Mouse (Mus musculus) brain, adult 2 months (tissue): ENCODE data around the gene 1700003F12Rik.

Experiments used
- DNase-seq: peaks from one replicate; pipeline ENCODE4 v3.0.0; 2011; ENCODE audit warnings: low read depth, low spot score

Gene 1700003F12Rik

GRCm38 (mm10) chr2:154546711-154547110, at the start of gene 1700003F12Rik:
Gene 1700003F12Rik (plus strand): TSS chr2:154547085.
- DNase-seq, result no peak

DNA sequence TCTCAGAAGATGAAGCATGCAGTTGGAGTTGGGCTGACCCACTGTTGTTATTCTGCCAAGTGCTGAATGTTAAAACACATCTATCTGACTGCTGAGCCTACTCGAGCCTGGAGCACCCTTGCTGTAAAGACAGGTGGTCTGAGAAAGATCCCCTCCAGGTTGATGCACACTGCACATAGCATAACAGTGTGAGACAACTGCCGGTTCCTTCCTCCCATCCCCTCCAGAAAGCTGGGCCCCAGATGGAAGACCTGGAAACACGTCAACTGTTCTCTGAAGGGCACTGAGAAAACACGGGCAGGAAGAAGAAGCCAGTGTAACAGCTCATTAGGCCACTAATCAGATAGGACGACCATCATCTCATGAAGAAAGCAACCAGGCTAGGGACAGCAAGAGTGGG, 48.3 kb upstream of the 1700003F12Rik start:
- peak; percentile 80 for DNase-seq

GRCm38 (mm10) chr2:154499717-154500247, 47.1 kb upstream of the 1700003F12Rik start:
- peak; percentile 24 for DNase-seq

GRCm38 (mm10) chr2:154500758-154501157, 46.1 kb upstream of the 1700003F12Rik start:
- DNase-seq, result peak; percentile 59

- DNase-seq, result no peak
Observed at GRCm38 (mm10) chr2:154507076-154507475, 39.8 kb upstream of the 1700003F12Rik start.

- DNase-seq, result peak; percentile 91
Observed at GRCm38 (mm10) chr2:154507566-154508283, 39.2 kb upstream of the 1700003F12Rik start.

DNA sequence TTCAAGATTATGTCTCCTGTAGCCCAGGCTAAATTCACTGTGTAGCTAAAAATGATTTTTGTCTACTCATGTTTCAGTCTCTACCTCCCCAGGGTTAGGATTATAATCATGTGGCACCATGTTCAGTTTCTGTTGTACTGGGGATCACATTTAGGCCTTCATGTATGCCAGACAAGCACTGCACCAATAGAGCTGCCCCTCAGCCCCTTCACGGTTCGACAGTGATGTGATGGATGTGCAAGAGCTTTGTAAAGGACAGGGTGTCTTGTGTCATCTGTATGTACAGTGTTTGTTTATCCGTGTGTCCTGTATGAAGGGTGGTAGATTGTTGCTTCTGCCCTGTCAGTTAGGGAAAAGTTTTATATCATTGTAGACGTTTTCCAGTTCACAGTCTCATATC, 38.4 kb upstream of the 1700003F12Rik start:
- no peak for DNase-seq

GRCm38 (mm10) chr2:154510141-154510540, 36.7 kb upstream of the 1700003F12Rik start:
- DNase-seq, result no peak

GRCm38 (mm10) chr2:154516944-154517343, 29.9 kb upstream of the 1700003F12Rik start:
- no peak for DNase-seq

DNA sequence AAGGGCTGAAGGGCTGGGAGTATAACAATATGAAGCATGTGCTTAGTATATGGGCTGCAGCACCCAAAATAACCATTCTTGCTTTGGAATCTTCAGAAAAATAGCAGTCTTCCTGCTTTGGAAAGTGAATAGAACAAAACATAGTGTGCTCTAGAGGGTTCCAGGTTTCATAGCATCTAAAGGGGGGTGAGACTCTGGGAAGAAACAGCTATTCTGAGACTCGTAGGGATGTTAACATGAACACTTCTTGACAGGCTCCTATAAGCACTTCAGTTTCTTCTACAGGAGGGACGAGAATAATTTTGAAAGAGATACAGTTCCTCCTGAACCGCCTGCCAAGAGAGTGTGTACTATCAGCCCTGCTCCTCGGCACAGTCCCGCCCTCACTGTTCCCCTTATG, 29.5 kb upstream of the 1700003F12Rik start:
- peak; percentile 48 for DNase-seq

DNA sequence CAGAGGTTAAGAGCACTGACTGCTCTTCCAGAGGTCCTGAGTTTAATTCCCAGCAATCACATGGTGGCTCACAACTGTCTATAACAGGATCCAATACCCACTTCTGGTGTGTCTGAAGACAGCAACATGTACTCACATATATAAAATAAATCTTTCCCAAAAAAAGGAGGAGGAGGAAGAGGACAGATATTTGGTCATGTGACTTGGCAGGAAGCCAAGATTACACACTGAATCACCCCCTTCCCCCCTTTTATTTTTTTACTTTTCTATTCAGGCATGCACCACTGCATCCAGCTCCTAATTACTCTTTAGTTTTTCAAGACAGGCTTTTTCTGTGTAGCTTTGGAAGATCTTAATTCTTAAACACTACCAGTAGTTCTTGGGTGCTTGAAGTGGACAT, 25.4 kb upstream of the 1700003F12Rik start:
- no peak for DNase-seq

GRCm38 (mm10) chr2:154522334-154522733, 24.6 kb upstream of the 1700003F12Rik start:
- DNase-seq, result no peak

DNA sequence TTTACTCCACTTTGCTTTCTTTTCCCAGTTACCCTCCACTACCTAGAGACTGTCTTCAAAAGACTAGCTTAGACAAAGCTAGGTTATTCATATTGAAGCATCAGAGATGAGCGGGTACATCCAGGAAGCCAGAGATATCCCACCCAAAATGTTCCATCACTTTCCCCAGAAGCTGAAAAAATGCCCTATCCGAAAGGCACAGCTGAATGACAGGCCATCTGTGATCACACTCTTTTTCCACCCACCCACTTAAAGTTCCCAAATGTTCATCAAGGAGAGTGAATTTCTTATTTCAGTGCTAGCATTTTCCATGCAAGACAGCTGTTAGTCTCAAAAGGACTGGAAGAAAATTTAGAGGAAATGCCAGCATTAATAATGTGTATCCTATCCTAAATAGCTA, 21.6 kb upstream of the 1700003F12Rik start:
- DNase-seq, result peak; percentile 83

DNA sequence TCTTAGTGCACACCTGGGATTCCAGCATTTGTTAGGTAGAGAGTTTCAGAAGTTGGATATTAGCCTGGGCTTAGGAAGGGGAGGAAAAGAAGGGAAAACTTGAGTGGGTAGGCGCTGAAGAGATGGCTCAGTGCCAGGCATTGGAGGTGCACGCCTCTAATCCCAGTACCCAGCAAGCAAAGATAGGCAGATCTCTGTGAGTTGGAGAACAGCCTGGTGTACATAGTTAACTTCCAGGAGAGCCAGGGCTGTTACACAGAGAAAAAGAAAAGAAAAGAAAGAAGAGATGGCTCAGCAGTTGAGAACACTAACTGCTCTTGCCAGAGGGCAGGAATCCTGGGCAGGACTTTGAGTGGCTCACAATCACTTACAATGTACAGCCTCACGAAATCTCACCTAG, 20.4 kb upstream of the 1700003F12Rik start:
- DNase-seq, result no peak

GRCm38 (mm10) chr2:154532888-154533287, 14.0 kb upstream of the 1700003F12Rik start:
- no peak for DNase-seq

DNA sequence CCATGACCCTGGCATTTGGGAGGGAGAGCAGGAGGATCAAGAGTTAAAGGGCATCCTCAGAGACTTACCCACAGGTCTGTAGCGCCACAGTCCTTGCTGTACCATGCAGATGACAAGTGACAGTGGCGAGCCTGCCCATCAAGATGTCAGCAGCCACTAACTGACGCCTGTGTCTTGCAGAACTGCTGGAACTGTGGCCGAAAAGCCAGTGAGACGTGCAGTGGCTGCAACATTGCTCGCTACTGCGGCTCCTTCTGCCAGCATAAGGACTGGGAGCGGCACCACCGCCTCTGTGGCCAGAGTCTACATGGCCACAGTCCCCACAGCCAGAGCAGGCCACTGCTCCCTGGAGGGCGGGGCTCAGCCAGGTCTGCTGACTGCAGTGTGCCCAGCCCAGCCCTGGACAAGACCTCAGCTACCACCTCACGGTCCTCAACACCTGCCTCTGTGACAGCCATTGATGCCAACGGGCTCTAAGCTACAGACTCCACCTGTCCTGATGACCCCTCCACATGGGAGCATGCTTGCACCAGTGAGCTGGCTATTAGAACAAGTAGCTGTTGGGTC, 12.1 kb upstream of the 1700003F12Rik start:
- no peak for DNase-seq

GRCm38 (mm10) chr2:154538310-154538709, 8.6 kb upstream of the 1700003F12Rik start:
- DNase-seq, result peak; percentile 92

GRCm38 (mm10) chr2:154538710-154539109, 8.2 kb upstream of the 1700003F12Rik start:
- no peak for DNase-seq

GRCm38 (mm10) chr2:154539720-154540119, 7.2 kb upstream of the 1700003F12Rik start:
- DNase-seq, result peak; percentile 79

- DNase-seq, result no peak
Observed at GRCm38 (mm10) chr2:154541630-154542029, 5.3 kb upstream of the 1700003F12Rik start.

DNA sequence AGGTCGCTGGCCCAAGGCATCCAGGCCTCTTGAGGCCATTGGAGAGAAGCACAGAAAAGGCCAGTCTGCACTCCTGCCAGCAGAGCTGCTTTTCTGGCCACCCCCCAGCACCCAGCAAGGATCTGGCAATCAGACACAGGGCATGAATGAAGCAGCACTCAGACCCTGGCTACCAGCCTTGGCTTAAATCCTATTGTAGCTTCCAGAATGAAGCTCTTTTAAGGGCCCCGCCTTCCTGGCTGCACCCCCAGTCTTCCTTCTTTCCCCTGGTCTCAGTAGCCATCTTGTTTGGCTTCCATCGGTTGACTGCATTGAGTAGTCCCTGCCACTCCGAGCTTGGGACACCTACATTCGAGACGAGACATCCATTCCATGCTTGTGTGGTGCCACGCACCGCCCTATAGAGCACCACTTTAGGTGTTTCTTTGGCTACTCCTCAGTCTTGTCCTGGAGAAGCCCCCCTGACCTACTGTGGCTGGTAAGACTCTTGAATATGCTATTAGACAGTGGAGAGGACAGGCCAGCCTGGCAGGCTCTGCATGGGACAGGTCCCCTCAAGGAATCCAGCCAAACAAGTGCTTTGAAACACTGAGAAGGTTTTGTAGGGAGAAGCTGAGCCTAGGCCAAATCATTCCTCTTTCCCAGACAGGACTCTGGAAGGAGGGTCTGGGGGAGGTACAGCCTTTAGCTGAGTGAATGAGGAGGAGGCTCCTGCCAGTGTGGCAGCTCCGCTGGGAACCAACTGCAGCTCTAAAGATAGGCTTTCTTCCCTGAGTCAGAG, 3.1 kb upstream of the 1700003F12Rik start:
- DNase-seq, result peak; percentile 98

DNA sequence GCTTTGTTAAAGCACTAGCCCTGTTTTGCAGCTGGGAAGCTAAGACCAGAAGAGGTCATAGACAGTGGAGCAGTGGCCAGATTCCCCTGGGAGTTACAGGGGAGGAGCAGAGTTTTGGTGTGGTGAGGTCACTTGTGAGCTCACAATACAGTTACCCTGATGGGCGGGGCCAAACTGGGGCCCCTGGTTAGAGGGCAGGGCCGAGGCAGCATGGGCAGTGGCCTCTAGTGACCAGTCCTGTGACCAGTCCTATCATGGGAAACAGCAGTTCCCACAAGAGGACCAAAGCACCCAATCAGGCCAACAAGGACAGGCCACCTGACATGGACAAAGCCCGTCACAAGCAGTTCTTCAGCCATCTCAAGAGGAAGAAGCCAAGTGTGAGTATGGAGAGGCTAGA, 1.8 kb downstream of the 1700003F12Rik start:
- DNase-seq, result no peak
